Mouse (Mus musculus): Measurements from ENCODE around the gene Otor.

Otor gene

DNA sequence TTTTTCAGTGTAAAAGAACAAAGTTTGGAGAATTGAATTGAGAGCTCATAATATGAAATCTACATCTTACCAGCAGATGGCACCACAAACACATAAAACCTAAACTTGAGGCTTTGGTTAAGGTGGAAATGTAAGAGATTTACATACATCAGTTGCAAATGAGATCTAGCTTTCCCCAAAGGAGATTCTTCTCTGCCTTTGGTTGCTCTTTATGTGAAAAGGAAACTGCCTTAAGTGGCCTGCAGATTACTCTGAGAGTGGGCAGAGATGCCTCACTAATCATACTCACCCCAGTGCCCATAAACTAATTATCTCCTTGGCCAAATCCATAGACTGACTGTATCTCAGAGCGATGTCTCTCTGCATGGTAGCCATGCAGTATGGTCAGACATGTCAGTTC is 35.6 kb downstream of the Otor start:
- in situ Hi-C loops (cut with MboI; ENCODE audit: low pct_unique_long_range_greater_than_20kb in 1 of 2, low sequenced_read_pairs in 2 of 2, unreplicated experiment in 1 of 2): loop anchor here (25.0 kb wide), 3 partner anchors 423 to 673 kb away; partner anchors contain the start of gene Pcsk2 (in 1 of the 2)

DNA sequence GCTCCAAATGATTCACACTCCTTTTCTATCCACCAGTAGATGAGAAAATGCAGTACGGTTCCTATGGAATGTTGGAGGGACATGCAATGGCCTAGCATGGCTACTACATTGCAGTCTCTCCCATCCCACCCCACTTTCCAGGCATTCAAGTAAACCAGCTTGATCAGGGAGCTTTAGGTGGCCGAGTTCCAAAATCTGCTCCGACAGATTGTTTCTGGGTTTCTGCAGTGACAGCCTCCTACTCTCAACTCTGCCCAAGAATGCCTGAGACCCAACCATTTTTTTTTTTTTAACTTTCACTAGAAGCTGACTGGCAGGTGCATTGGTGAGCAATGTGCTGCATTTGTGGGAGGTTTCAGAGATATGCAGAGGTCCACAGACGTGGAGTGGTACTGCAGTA is 36.4 kb downstream of the Otor start:
- in situ Hi-C loops (cut with MboI; ENCODE audit: low pct_unique_long_range_greater_than_20kb in 1 of 2, low sequenced_read_pairs in 2 of 2, unreplicated experiment in 1 of 2): loop anchor here (25.0 kb wide), 3 partner anchors 423 to 673 kb away; partner anchors contain the start of gene Pcsk2 (in 1 of the 2)

DNA sequence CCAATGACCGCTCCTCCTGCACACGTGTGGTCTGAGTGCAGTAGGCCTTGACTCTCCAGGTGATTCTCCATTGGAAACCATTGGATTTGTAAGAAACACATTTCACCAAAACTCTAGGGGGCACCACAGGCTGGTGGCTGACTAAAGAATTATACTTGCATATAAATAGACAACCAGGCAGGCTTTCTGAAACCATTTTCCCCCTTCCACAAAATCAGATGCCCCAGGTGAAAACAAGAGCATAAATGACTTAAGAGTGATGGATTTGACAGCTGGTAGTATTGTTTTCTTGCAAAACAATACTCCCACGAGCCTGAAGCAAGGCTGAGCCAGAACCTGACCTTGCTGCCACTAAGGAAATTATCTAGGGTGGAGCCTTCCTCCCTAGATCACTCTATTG is 39.2 kb downstream of the Otor start:
- in situ Hi-C loops (cut with MboI; ENCODE audit: low pct_unique_long_range_greater_than_20kb in 1 of 2, low sequenced_read_pairs in 2 of 2, unreplicated experiment in 1 of 2): loop anchor here (25.0 kb wide), 3 partner anchors 420 to 670 kb away; partner anchors contain the start of gene Pcsk2 (in 1 of the 2)

DNA sequence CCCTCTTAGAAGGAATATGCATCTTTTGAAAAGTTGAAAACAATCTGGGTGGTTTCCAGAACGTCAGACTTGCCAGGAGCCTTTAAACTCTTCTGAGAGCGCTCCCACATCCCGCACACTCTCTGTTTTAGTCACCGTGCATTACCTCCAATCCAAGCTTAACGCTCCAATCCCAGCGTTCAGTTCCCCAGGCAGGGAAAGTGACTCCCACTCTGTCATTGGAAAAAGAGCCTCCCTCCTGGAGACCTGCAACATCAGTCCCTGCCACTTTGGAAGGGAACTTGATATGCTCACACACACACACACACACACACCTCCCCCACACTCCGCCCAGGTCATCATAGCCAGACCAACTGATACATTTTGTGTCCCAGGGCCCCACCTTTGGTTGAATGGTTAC is 39.9 kb downstream of the Otor start:
- in situ Hi-C loops (cut with MboI; ENCODE audit: low pct_unique_long_range_greater_than_20kb in 1 of 2, low sequenced_read_pairs in 2 of 2, unreplicated experiment in 1 of 2): loop anchor here (25.0 kb wide), 3 partner anchors 419 to 669 kb away; partner anchors contain the start of gene Pcsk2 (in 1 of the 2)

DNA sequence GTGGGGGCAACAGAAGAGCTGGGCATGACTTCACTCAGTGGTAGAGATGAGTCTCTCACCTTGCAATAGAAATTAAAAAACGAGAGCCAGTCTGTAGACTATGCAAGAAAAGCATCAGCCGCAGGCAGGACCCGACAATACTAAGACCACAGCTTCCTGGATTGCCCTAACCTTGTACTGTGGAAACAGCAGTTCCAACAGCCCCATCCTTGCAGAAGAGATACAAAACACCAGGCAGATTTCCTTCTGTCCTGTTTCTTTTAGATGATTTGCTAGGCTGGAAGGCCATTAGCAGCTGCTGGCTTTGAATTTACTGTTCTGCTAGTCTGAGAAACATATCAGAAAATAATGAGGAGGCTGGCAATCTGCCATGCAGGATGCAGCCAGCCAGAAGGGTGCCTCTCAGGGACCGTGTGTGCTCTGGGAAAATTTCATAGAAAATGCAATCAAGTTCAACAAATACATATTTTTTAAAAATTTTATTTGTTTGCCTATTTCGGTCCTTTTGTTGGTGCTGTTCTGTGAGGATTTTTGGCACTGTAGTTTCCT is 52.9 kb downstream of the Otor start:
- in situ Hi-C loops (cut with MboI; ENCODE audit: low pct_unique_long_range_greater_than_20kb in 1 of 2, low sequenced_read_pairs in 2 of 2, unreplicated experiment in 1 of 2): no loop called here

Data from mouse embryonic stem cell (cell line).